21 mouse cellular contexts compared by ENCODE assay signal in genomic region chr15:80538075-80538474, GRCm38 (mm10). TPM values are rescaled to one million over a fixed set of nuclear protein-coding genes. Genes with fewer than 3 reads are reported as not detected.
"Had no signal": no experiment of that assay in that cellular context is flagged by ENCODE, and none has a peak within 500 bp of the region (broad histone marks: within the 10 kb centered on the region; RNA-seq: fewer than 3 reads in every experiment).

No protein-coding gene starts in this region.

- DNase-seq: kidney, adult 8-10 months; kidney, postnatal 25 days; layer of hippocampus, adult 9-11 months; layer of hippocampus, postnatal 36 days; liver; liver, embryonic 13.5 days; liver, postnatal 0 days; lung, postnatal 14 days; right cerebral cortex, postnatal 14 days had no signal

- H3K9me3 ChIP-seq: limb, embryonic 12.5 days; liver, embryonic 13.5 days; lung, embryonic 15.5 days; megakaryocyte, embryonic 14.5 days; midbrain, embryonic 15.5 days had no signal

- H3K4me1 ChIP-seq: limb, embryonic 12.5 days; lung, embryonic 15.5 days; midbrain, embryonic 15.5 days had no signal

- ATAC-seq: liver, postnatal 0 days; midbrain, embryonic 15.5 days had no signal

- H3K27ac ChIP-seq: limb, embryonic 12.5 days; liver, embryonic 13.5 days; lung, embryonic 15.5 days; macrophage; midbrain, embryonic 15.5 days; stomach, postnatal 0 days had no signal

- H3K9ac ChIP-seq: limb, embryonic 12.5 days; liver, embryonic 13.5 days; liver, postnatal 0 days; lung, embryonic 15.5 days; midbrain, embryonic 15.5 days had no signal

- H3K4me3 ChIP-seq: limb, embryonic 12.5 days; liver, embryonic 13.5 days; lung, embryonic 15.5 days; megakaryocyte, embryonic 14.5 days; midbrain, embryonic 15.5 days had no signal

- H3K36me3 ChIP-seq: limb, embryonic 12.5 days; liver, embryonic 13.5 days; lung, embryonic 15.5 days; midbrain, embryonic 15.5 days had no signal

- H3K4me2 ChIP-seq: limb, embryonic 12.5 days; liver, embryonic 13.5 days; lung, embryonic 15.5 days; midbrain, embryonic 11.5 days; midbrain, embryonic 15.5 days had no signal

- H3K27me3 ChIP-seq: liver, embryonic 13.5 days; lung, embryonic 15.5 days; midbrain, embryonic 15.5 days had no signal

RNA-seq across cellular contexts. Expression of gene Enthd1, which starts 26.9 kb away (rescaled TPM):
- total RNA-seq: layer of hippocampus, postnatal 36 days; left cerebral cortex, adult 8-10 months; left cerebral cortex, postnatal 25 days; monocyte, adult 5-6 weeks had no signal
- polyA plus RNA-seq: kidney, embryonic 16.5 days; limb, embryonic 12.5 days; liver, embryonic 13.5 days; liver, postnatal 0 days; lung, embryonic 15.5 days; macrophage; midbrain, embryonic 11.5 days; midbrain, embryonic 15.5 days; neural tube, embryonic 14.5 days; stomach, postnatal 0 days had no signal
